Mouse (Mus musculus): ENCODE results near the gene Nckap5l. TPM values are rescaled to one million over a fixed set of nuclear protein-coding genes. Genes with fewer than 3 reads are reported as not detected.
A peak's percentile ranks its signal among the peaks of the same experiment; 100 is the strongest.

Nckap5l gene
- polyA plus RNA-seq, 1 experiment from 2014 or later, result 9.2 TPM

DNA sequence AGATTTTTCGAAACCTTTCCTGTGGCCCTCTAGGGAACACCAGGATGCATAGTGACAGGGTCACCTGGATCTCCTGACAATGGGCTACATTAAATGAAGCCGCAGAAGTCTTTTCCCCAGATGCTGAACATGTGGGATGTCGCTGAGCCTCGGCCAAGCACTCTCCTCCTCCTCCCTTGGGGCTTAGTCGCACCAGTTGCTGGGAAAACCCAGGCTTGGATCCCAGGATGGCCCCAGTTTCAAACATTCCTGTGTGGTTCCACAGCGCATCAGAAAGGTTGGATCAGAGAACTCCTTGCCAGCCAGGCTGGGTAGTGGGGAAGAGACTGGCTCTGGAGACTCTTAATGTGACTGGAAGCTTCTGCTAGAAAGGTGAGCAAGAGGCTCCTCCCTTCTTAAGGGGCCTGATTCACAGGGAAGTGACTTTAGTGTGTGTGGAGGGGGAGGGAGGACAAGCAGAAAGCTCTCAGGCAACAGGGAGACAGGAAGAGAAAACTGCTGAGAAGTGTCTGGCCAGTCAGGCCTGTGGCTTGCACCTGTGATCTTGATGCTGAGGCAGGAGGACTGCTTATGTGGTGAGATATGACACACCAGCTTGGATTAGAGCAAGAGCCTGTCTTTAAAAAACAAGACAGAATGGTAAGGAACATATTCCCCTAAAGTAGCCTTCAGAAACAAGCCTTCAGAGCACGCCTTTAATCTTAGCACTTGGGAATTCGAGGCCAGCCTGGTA lies 18.4 kb downstream of the Nckap5l start:
- H3K27ac ChIP-seq (replicated peaks in 1 of 2; ENCODE audit: control insufficient read depth in 1 of 2, insufficient read depth in 1 of 2, low read depth in 2 of 2, low read length in 2 of 2), result 0 out of 4 replicates have a peak overlapping the region, but pooled peaks of 1 of the 2 experiments have one; percentile 21
- no peak overlapping the region for H3K4me3 ChIP-seq (ENCODE audit: control insufficient read depth in 1 of 2, insufficient read depth in 1 of 2, low read depth in 1 of 2, low read length in 2 of 2)
- H3K4me2 ChIP-seq (ENCODE audit: low read length), result no peak overlapping the region
- H3K9me3 ChIP-seq (ENCODE audit: control insufficient read depth, low read length), result no peaks in the 10 kb centered on the region
- H3K27me3 ChIP-seq (ENCODE audit: control insufficient read depth, insufficient read depth, low read length), result no peaks in the 10 kb centered on the region
- peaks cover 24 to 45% of the 10 kb centered on the region in 2 experiments for H3K4me1 ChIP-seq (ENCODE audit: control insufficient read depth in 2 of 2, insufficient read depth in 2 of 2, low read length in 2 of 2)
- WGBS, result 75% methylated on average over 8 of the region's 8 CpGs
- peaks cover 23% of the 10 kb centered on the region for H3K36me3 ChIP-seq (ENCODE audit: control insufficient read depth, insufficient read depth, low read length)
- no peak for ATAC-seq (ENCODE audit: insufficient number of reproducible peaks, insufficient read depth, low FRiP score, low read depth)
- no peak overlapping the region for H3K9ac ChIP-seq (ENCODE audit: low read length)

DNA sequence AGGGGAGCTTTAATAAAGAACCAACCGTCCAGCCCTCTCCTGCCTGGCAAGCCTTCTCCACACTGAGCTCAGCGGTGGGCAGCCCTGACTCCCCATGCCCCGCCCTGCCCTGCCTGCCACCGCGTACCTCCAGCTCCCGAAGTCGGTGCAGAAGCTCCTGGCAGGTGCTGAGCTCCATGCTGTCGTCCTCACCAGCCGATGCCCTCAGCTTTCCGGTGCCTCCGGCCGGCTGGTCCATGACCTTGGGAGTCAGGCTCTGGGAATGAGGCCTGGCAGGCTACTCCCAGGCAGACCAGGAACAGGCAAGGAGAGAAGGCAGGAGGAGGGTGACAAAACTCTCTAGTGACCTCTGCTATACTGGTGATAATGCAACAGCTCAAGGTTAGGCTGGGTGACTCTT lies 23.6 kb downstream of the Nckap5l start:
- no peak for ATAC-seq (ENCODE audit: insufficient number of reproducible peaks, insufficient read depth, low FRiP score, low read depth)
- peak overlapping the region; percentile 35; the same call in 1 of the 2 replicates for H3K9ac ChIP-seq (ENCODE audit: low read length)
- WGBS, result 60% methylated on average over 12 of the region's 12 CpGs

DNA sequence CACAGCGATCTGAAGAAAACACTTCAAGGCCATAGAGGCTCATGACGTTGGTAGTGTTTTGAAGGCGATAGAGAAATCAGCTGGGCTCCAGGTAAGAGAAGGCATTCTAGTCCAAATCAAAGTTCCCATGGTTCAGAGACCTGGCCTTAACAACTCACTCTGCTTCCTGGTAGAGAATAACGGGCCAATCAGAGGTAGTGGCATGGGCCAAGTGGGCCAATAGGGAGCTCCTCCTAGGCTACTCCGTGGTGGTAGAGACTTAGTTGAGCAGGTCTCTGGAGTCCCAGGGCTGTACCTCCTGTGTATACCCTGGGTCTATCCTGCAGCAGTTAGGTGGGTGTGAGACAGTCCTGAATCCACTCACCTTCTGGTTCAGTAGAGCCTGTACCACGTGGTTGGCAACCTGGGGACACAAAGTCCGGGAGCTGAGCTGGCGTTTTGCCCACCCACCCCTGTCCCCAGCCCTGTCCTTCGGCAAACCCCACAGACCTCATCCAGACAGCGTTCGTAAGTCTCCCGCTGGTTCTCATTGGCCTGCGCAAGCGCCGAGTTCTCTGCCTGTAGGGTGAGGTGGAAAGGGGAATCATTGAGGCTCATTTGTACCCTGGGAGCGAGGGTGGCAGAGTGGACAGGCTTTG lies 24.3 kb downstream of the Nckap5l start:
- Histone ChIP-seq H3K4me1 (ENCODE audit: control insufficient read depth in 2 of 2, insufficient read depth in 2 of 2, low read length in 2 of 2) (peaks cover 30 to 66% of the 10 kb centered on the region in 2 experiments), H3K9me3 (ENCODE audit: control insufficient read depth, low read length) (no peaks in the 10 kb centered on the region), H3K4me2 (ENCODE audit: low read length) (no peak overlapping the region), H3K27me3 (ENCODE audit: control insufficient read depth, insufficient read depth, low read length) (no peaks in the 10 kb centered on the region), H3K9ac (ENCODE audit: low read length) (no peak overlapping the region), H3K27ac (replicated peaks in 1 of 2; ENCODE audit: control insufficient read depth in 1 of 2, insufficient read depth in 1 of 2, low read depth in 2 of 2, low read length in 2 of 2) (no peak overlapping the region), H3K4me3 (ENCODE audit: control insufficient read depth in 1 of 2, insufficient read depth in 1 of 2, low read depth in 1 of 2, low read length in 2 of 2) (no peak overlapping the region), H3K36me3 (ENCODE audit: control insufficient read depth, insufficient read depth, low read length) (peaks cover 53% of the 10 kb centered on the region)
- no peak for ATAC-seq (ENCODE audit: insufficient number of reproducible peaks, insufficient read depth, low FRiP score, low read depth)
- WGBS, result 85% methylated on average over 16 of the region's 16 CpGs

More for the DNA sequence above, 23.6 kb downstream of the Nckap5l start:
- Histone ChIP-seq H3K27ac (replicated peaks in 1 of 2; ENCODE audit: control insufficient read depth in 1 of 2, insufficient read depth in 1 of 2, low read depth in 2 of 2, low read length in 2 of 2) (no peak overlapping the region), H3K27me3 (ENCODE audit: control insufficient read depth, insufficient read depth, low read length) (no peaks in the 10 kb centered on the region), H3K9me3 (ENCODE audit: control insufficient read depth, low read length) (no peaks in the 10 kb centered on the region), H3K4me2 (ENCODE audit: low read length) (no peak overlapping the region), H3K4me1 (ENCODE audit: control insufficient read depth in 2 of 2, insufficient read depth in 2 of 2, low read length in 2 of 2) (peaks cover 26 to 61% of the 10 kb centered on the region in 2 experiments), H3K36me3 (ENCODE audit: control insufficient read depth, insufficient read depth, low read length) (peaks cover 53% of the 10 kb centered on the region), H3K4me3 (ENCODE audit: control insufficient read depth in 1 of 2, insufficient read depth in 1 of 2, low read depth in 1 of 2, low read length in 2 of 2) (no peak overlapping the region)

DNA sequence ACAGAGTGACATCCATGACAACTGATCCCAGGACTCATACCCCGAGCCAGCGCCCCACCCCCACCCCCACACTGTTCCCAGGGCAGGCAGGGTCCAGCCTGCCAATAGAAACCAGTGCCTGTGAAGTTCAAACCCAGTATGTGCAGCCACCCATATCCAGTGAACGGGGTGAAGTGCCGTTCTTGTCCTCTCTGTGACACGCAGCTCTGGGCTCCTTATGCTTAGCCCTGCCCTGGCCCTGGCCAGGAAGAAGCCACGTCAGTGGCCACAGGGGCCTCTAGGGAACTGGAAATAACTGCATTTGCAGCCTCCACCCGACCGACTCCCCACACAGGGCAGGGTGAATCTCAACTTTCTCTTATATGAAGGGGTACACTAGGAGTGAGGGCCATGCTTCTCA lies 25.6 kb downstream of the Nckap5l start:
- H3K9ac ChIP-seq (ENCODE audit: low read length), result peak overlapping the region; percentile 38; the same call in 1 of the 2 replicates
- H3K4me2 ChIP-seq (ENCODE audit: low read length), result no peak overlapping the region
- WGBS, result 37% methylated on average over 8 of the region's 8 CpGs
- peaks cover 60% of the 10 kb centered on the region for H3K36me3 ChIP-seq (ENCODE audit: control insufficient read depth, insufficient read depth, low read length)
- no peaks in the 10 kb centered on the region for H3K9me3 ChIP-seq (ENCODE audit: control insufficient read depth, low read length)
- ATAC-seq (ENCODE audit: insufficient number of reproducible peaks, insufficient read depth, low FRiP score, low read depth), result no peak
- H3K27me3 ChIP-seq (ENCODE audit: control insufficient read depth, insufficient read depth, low read length), result no peaks in the 10 kb centered on the region
- H3K27ac ChIP-seq (replicated peaks in 1 of 2; ENCODE audit: control insufficient read depth in 1 of 2, insufficient read depth in 1 of 2, low read depth in 2 of 2, low read length in 2 of 2), result 0 out of 4 replicates have a peak overlapping the region, but pooled peaks of 1 of the 2 experiments have one; percentile 28
- no peak overlapping the region for H3K4me3 ChIP-seq (ENCODE audit: control insufficient read depth in 1 of 2, insufficient read depth in 1 of 2, low read depth in 1 of 2, low read length in 2 of 2)
- H3K4me1 ChIP-seq (ENCODE audit: control insufficient read depth in 2 of 2, insufficient read depth in 2 of 2, low read length in 2 of 2), result peaks cover 30 to 66% of the 10 kb centered on the region in 2 experiments

GRCm38 (mm10) chr15:99431504-99431903 lies 26.0 kb downstream of the Nckap5l start:
- no peak overlapping the region for H3K9ac ChIP-seq (ENCODE audit: low read length)
- H3K4me2 ChIP-seq (ENCODE audit: low read length), result no peak overlapping the region
- ATAC-seq (ENCODE audit: insufficient number of reproducible peaks, insufficient read depth, low FRiP score, low read depth), result no peak
- H3K27ac ChIP-seq (replicated peaks in 1 of 2; ENCODE audit: control insufficient read depth in 1 of 2, insufficient read depth in 1 of 2, low read depth in 2 of 2, low read length in 2 of 2), result no peak overlapping the region
- no peak overlapping the region for H3K4me3 ChIP-seq (ENCODE audit: control insufficient read depth in 1 of 2, insufficient read depth in 1 of 2, low read depth in 1 of 2, low read length in 2 of 2)
- H3K36me3 ChIP-seq (ENCODE audit: control insufficient read depth, insufficient read depth, low read length), result peaks cover 62% of the 10 kb centered on the region
- H3K27me3 ChIP-seq (ENCODE audit: control insufficient read depth, insufficient read depth, low read length), result no peaks in the 10 kb centered on the region
- H3K9me3 ChIP-seq (ENCODE audit: control insufficient read depth, low read length), result no peaks in the 10 kb centered on the region
- 39% methylated on average over 7 of the region's 7 CpGs for WGBS
- peaks cover 28 to 61% of the 10 kb centered on the region in 2 experiments for H3K4me1 ChIP-seq (ENCODE audit: control insufficient read depth in 2 of 2, insufficient read depth in 2 of 2, low read length in 2 of 2)

GRCm38 (mm10) chr15:99431063-99431462 lies 26.5 kb downstream of the Nckap5l start:
- Histone ChIP-seq H3K9ac (ENCODE audit: low read length) (no peak overlapping the region), H3K4me3 (ENCODE audit: control insufficient read depth in 1 of 2, insufficient read depth in 1 of 2, low read depth in 1 of 2, low read length in 2 of 2) (no peak overlapping the region), H3K4me2 (ENCODE audit: low read length) (no peak overlapping the region), H3K36me3 (ENCODE audit: control insufficient read depth, insufficient read depth, low read length) (peaks cover 67% of the 10 kb centered on the region), H3K4me1 (ENCODE audit: control insufficient read depth in 2 of 2, insufficient read depth in 2 of 2, low read length in 2 of 2) (peaks cover 28 to 57% of the 10 kb centered on the region in 2 experiments), H3K27ac (replicated peaks in 1 of 2; ENCODE audit: control insufficient read depth in 1 of 2, insufficient read depth in 1 of 2, low read depth in 2 of 2, low read length in 2 of 2) (0 out of 4 replicates have a peak overlapping the region, but pooled peaks of 1 of the 2 experiments have one; percentile 6), H3K9me3 (ENCODE audit: control insufficient read depth, low read length) (no peaks in the 10 kb centered on the region), H3K27me3 (ENCODE audit: control insufficient read depth, insufficient read depth, low read length) (no peaks in the 10 kb centered on the region)
- no peak for ATAC-seq (ENCODE audit: insufficient number of reproducible peaks, insufficient read depth, low FRiP score, low read depth)
- 88% methylated on average over 10 of the region's 10 CpGs for WGBS

DNA sequence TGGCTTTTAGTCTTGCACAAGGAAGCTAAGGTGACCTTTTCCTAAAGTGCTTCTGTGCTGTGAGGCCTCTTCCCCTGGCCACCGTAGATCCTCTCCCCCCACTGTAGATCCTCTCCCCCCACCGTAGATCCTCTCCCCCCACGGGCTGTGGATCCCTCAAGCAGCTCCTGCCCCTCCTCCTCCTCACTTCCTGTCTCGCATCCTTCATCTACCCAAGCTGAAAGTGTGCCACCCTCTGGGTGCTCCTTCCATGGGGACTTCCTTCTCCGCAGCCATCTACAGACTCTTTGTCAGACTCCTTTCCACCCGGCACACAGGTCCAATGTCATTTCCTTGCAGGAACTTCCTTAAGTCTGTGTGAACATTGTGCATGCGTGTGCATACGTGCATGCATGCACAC lies 27.2 kb downstream of the Nckap5l start:
- Histone ChIP-seq H3K4me3 (ENCODE audit: control insufficient read depth in 1 of 2, insufficient read depth in 1 of 2, low read depth in 1 of 2, low read length in 2 of 2) (no peak overlapping the region), H3K27ac (replicated peaks in 1 of 2; ENCODE audit: control insufficient read depth in 1 of 2, insufficient read depth in 1 of 2, low read depth in 2 of 2, low read length in 2 of 2) (0 out of 4 replicates have a peak overlapping the region, but pooled peaks of 1 of the 2 experiments have one; percentile 6), H3K36me3 (ENCODE audit: control insufficient read depth, insufficient read depth, low read length) (peaks cover 73% of the 10 kb centered on the region), H3K4me2 (ENCODE audit: low read length) (no peak overlapping the region), H3K9me3 (ENCODE audit: control insufficient read depth, low read length) (no peaks in the 10 kb centered on the region), H3K9ac (ENCODE audit: low read length) (0 out of 2 replicates have a peak overlapping the region, but pooled peaks have one; percentile 25), H3K4me1 (ENCODE audit: control insufficient read depth in 2 of 2, insufficient read depth in 2 of 2, low read length in 2 of 2) (peaks cover 28 to 52% of the 10 kb centered on the region in 2 experiments), H3K27me3 (ENCODE audit: control insufficient read depth, insufficient read depth, low read length) (no peaks in the 10 kb centered on the region)
- 67% methylated on average over 8 of the region's 8 CpGs for WGBS
- no peak for ATAC-seq (ENCODE audit: insufficient number of reproducible peaks, insufficient read depth, low FRiP score, low read depth)
